Mouse (Mus musculus): ENCODE data around the gene Tmem56. TPM values are rescaled to one million over a fixed set of nuclear protein-coding genes. Genes with fewer than 3 reads are reported as not detected.

The Tmem56 gene
- total and polyA plus RNA-seq, 2 experiments: 24.1 to 150 TPM

DNA sequence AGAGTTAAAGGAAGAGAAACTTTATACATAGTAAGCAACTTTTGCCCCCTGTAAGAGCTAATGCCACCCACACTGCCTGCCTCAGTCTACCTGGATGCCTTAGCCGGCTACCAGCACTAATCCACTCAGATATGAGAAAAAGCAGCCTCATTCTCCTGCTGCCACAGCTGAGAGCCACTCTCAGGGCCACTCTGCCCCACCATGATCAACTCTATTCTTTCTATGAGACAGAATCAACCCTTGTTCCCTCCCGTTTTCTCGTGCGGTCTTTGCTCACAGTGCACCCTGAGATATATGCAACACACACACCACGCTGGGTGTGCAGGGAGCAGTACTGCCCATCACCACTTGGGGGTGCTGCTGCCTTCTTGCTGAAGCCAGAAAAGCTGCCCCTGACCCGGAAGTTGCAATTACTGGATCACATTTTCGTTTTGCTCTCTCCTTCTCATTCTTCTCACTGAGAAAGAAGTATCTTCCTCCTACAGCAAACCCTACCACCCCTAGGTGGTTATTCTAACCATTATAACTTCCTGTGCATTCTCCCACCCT is 119.6 kb downstream of the Tmem56 start:
- H3K27ac ChIP-seq (replicated peaks; ENCODE audit: insufficient read depth, low read depth, low read length): no peak overlapping the region
- H3K79me2 ChIP-seq (ENCODE audit: control insufficient read depth, insufficient read depth, low read length): no peaks in the 10 kb centered on the region
- no peak overlapping the region for H3K9ac ChIP-seq (ENCODE audit: low read depth, low read length)
- H3K4me1 ChIP-seq (ENCODE audit: control insufficient read depth, insufficient read depth, low read length): peaks cover 8% of the 10 kb centered on the region; the same call in 1 of the 2 replicates
- H3K4me3 ChIP-seq (ENCODE audit: insufficient read depth, low read depth, low read length): no peak overlapping the region
- 33% methylated on average over 7 of the region's 7 CpGs for WGBS
- TF ChIP-seq CTCF (IDR thresholded peaks at IDR 0.05; ENCODE audit: low read depth, low read length) (peak; percentile 99), POLR2A (IDR thresholded peaks at IDR 0.05; ENCODE audit: extremely low read depth, insufficient read depth, low read length) (no peak)
- DNase-seq (ENCODE audit: extremely low read depth, low read depth, low spot score): peak; percentile 65
- no peaks in the 10 kb centered on the region for H3K36me3 ChIP-seq (ENCODE audit: control insufficient read depth, insufficient read depth, low read length)
- H3K27me3 ChIP-seq (ENCODE audit: control insufficient read depth, insufficient read depth, low read length): no peaks in the 10 kb centered on the region

DNA sequence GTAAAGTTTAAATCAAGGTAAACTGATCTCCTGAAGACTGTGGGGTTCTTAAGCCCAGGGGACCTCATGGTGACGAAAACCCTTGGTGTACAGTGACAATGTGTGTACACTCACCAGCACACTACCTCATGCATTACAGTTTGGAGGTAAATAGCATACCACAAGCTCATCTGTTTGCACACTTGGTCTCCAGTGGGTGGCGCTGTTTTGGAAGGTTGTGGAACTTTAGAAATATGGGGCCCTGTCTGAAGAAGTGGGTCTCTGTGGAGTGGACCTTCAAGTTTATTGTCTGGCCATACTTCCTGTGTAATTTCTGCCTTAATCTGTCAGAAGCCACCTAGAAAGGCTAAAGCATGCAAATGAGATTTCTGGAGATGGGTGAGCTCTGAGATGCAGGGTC is 121.2 kb downstream of the Tmem56 start:
- WGBS: 63% methylated on average over 2 of the region's 2 CpGs
- no peak overlapping the region for H3K9ac ChIP-seq (ENCODE audit: low read depth, low read length)
- H3K4me1 ChIP-seq (ENCODE audit: control insufficient read depth, insufficient read depth, low read length): 0 out of 2 replicates have a peak, but pooled peaks cover 2% of the 10 kb centered on the region
- H3K4me3 ChIP-seq (ENCODE audit: insufficient read depth, low read depth, low read length): no peak overlapping the region
- no peaks in the 10 kb centered on the region for H3K36me3 ChIP-seq (ENCODE audit: control insufficient read depth, insufficient read depth, low read length)
- TF ChIP-seq CTCF (IDR thresholded peaks at IDR 0.05; ENCODE audit: low read depth, low read length) (0 out of 2 replicates have a peak, but pooled peaks have one; percentile 17), POLR2A (IDR thresholded peaks at IDR 0.05; ENCODE audit: extremely low read depth, insufficient read depth, low read length) (no peak)
- H3K27me3 ChIP-seq (ENCODE audit: control insufficient read depth, insufficient read depth, low read length): no peaks in the 10 kb centered on the region
- no peaks in the 10 kb centered on the region for H3K79me2 ChIP-seq (ENCODE audit: control insufficient read depth, insufficient read depth, low read length)
- no peak overlapping the region for H3K27ac ChIP-seq (replicated peaks; ENCODE audit: insufficient read depth, low read depth, low read length)
- no peak for DNase-seq (ENCODE audit: extremely low read depth, low read depth, low spot score)

DNA sequence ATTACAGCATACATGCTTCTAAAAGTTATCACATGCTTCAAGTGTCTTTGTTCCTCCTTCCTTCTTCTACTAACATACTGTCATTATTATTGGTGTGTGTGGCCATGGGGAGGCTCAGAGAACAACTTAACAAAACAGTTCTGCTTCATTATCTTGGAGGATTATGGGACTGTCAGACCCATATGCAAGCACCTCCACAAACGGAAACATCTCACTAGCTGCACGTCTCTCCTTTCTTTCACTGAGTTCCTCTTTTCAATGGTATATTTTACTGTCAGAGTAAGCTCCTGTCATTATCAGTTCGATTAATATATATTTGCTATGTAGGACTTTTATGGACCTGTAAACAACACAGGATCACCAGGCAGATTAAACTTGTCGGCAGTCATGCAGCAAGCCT is 122.5 kb downstream of the Tmem56 start:
- 76% methylated on average over 4 of the region's 4 CpGs for WGBS
- Histone ChIP-seq H3K4me3 (ENCODE audit: insufficient read depth, low read depth, low read length) (no peak overlapping the region), H3K27ac (replicated peaks; ENCODE audit: insufficient read depth, low read depth, low read length) (no peak overlapping the region), H3K27me3 (ENCODE audit: control insufficient read depth, insufficient read depth, low read length) (no peaks in the 10 kb centered on the region), H3K79me2 (ENCODE audit: control insufficient read depth, insufficient read depth, low read length) (no peaks in the 10 kb centered on the region), H3K9ac (ENCODE audit: low read depth, low read length) (no peak overlapping the region), H3K36me3 (ENCODE audit: control insufficient read depth, insufficient read depth, low read length) (peaks cover 2% of the 10 kb centered on the region; the same call in 1 of the 2 replicates), H3K4me1 (ENCODE audit: control insufficient read depth, insufficient read depth, low read length) (0 out of 2 replicates have a peak, but pooled peaks cover 2% of the 10 kb centered on the region)
- DNase-seq (ENCODE audit: extremely low read depth, low read depth, low spot score): no peak
- TF ChIP-seq POLR2A (IDR thresholded peaks at IDR 0.05; ENCODE audit: extremely low read depth, insufficient read depth, low read length) (no peak), CTCF (IDR thresholded peaks at IDR 0.05; ENCODE audit: low read depth, low read length) (no peak)

DNA sequence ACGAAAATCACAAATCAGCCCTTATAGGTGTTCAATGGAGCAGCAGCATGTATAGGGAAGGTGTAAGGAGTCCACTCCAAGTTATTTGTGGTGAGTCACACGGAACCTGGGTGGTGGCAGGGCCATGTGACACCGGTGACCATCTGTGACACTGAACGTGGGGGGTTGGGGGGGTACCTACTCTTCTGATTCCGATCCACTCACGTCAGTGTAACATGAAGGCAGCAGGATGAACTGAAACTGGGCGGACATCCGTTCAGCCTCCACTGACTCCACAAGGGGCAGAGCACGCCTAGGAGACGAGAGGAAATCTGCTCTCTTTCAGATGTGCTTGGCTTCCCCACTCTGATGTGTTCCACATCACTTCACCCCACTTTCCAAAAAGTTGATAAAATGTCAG is 123.3 kb downstream of the Tmem56 start:
- no peak for DNase-seq (ENCODE audit: extremely low read depth, low read depth, low spot score)
- 81% methylated on average over 10 of the region's 10 CpGs for WGBS
- H3K27me3 ChIP-seq (ENCODE audit: control insufficient read depth, insufficient read depth, low read length): no peaks in the 10 kb centered on the region
- TF ChIP-seq POLR2A (IDR thresholded peaks at IDR 0.05; ENCODE audit: extremely low read depth, insufficient read depth, low read length) (no peak), CTCF (IDR thresholded peaks at IDR 0.05; ENCODE audit: low read depth, low read length) (no peak)
- H3K4me1 ChIP-seq (ENCODE audit: control insufficient read depth, insufficient read depth, low read length): 0 out of 2 replicates have a peak, but pooled peaks cover 2% of the 10 kb centered on the region
- H3K9ac ChIP-seq (ENCODE audit: low read depth, low read length): no peak overlapping the region
- no peaks in the 10 kb centered on the region for H3K79me2 ChIP-seq (ENCODE audit: control insufficient read depth, insufficient read depth, low read length)
- H3K36me3 ChIP-seq (ENCODE audit: control insufficient read depth, insufficient read depth, low read length): peaks cover 2% of the 10 kb centered on the region; the same call in 1 of the 2 replicates
- no peak overlapping the region for H3K27ac ChIP-seq (replicated peaks; ENCODE audit: insufficient read depth, low read depth, low read length)
- no peak overlapping the region for H3K4me3 ChIP-seq (ENCODE audit: insufficient read depth, low read depth, low read length)

DNA sequence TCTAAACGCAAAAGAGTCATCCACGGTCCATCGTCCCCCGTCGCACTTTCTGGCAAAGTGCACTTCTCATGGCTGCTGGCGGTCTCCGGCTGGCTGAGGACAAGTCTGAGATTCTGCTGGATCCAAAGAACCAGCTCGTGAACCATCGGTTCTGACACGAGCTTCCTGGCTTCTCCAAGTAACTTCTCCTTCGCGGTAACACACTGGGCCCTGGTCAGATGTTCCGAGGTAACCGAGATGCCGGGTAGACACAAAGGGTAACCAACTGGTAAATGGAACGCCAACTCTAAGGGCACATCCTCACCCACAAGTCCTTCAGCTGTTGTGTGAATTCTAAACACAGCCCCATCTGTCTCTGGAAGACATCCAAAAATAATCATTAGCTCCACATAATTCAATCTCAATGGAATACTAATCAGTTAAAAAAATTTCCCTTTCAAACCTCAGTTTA is 124.0 kb downstream of the Tmem56 start:
- no peak overlapping the region for H3K27ac ChIP-seq (replicated peaks; ENCODE audit: insufficient read depth, low read depth, low read length)
- DNase-seq (ENCODE audit: extremely low read depth, low read depth, low spot score): no peak
- 95% methylated on average over 16 of the region's 16 CpGs for WGBS
- no peak overlapping the region for H3K4me3 ChIP-seq (ENCODE audit: insufficient read depth, low read depth, low read length)
- peaks cover 2% of the 10 kb centered on the region; the same call in 1 of the 2 replicates for H3K36me3 ChIP-seq (ENCODE audit: control insufficient read depth, insufficient read depth, low read length)
- H3K4me1 ChIP-seq (ENCODE audit: control insufficient read depth, insufficient read depth, low read length): 0 out of 2 replicates have a peak, but pooled peaks cover under 1% of the 10 kb centered on the region
- no peaks in the 10 kb centered on the region for H3K27me3 ChIP-seq (ENCODE audit: control insufficient read depth, insufficient read depth, low read length)
- H3K9ac ChIP-seq (ENCODE audit: low read depth, low read length): no peak overlapping the region
- TF ChIP-seq CTCF (IDR thresholded peaks at IDR 0.05; ENCODE audit: low read depth, low read length) (no peak), POLR2A (IDR thresholded peaks at IDR 0.05; ENCODE audit: extremely low read depth, insufficient read depth, low read length) (no peak)
- no peaks in the 10 kb centered on the region for H3K79me2 ChIP-seq (ENCODE audit: control insufficient read depth, insufficient read depth, low read length)
